Mouse (Mus musculus) retina, embryonic 14.5 days (tissue): Measurements from ENCODE around the gene E2f6.

Experiments used
- DNase-seq: peaks from one replicate; pipeline ENCODE4 v3.0.0-alpha.2; 2015; ENCODE audit warnings: low spot score

Gene E2f6

DNA sequence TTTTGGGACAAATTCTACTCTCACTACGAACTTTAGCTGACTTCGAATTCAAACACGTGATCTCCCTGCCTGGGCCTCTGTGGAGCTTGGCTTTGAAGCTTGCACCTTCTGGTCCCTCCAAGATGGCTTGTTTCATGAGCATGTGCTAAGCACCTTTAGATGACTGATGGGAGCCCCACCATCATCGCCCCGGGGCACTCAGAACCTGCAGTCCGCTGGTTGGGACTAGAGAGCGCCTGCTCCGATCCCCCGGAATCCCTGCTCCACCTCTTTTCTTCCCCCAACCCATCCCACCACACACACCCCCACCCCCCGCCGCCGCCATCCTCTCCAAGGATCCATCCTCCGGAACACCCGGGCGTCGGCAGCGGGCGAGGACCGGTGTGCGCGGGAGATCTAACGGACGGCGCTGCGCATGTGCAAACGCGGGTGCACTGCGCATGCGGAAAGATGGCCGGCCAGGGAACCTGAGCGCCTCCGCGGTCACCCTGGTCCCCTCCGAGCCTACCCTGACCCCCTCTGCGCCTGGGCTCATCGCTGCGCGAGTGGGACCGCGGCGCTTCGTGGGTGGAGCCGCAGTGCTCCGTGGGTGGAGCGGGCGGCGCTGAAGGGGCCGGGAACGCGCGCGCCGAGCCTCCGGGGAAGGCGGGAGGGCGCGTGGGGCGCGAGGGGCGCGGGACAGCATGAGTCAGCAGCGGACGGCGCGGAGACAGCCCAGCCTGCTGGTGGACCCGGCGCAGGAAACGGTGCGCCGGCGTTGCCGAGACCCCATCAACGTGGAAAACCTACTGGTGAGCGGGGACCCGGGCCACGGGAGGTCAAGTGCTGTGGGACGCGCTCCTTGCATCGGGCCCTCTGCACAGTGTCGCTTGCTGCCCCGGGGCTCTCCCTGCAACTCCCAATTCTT is at the start of gene E2f6:
E2f6 (plus strand) TSS at position 439 of the 907 bp plus-strand sequence.
- peak; percentile 90 for DNase-seq

DNA sequence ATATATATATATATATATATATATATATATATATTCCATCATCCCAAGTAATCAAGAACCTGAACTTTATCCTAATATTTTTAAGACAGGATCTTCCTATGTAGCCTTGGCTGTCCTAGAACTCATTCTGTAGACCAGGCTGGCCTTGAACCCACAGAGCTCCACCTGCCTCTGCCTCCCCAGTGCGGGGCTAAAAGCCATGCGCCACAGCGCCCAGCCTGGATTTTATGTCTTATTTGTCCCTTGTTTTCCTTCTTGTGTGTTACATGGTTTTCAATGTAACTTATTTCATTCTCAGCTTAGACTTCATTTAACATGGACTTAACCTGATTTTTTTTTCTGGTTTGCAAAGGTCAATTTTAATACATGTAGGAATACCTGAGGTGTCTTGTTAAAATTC is 49.3 kb upstream of the E2f6 start:
- no peak for DNase-seq

- DNase-seq: no peak
Measured at GRCm38 (mm10) chr12:16763649-16764422, 46.9 kb upstream of the E2f6 start.

DNA sequence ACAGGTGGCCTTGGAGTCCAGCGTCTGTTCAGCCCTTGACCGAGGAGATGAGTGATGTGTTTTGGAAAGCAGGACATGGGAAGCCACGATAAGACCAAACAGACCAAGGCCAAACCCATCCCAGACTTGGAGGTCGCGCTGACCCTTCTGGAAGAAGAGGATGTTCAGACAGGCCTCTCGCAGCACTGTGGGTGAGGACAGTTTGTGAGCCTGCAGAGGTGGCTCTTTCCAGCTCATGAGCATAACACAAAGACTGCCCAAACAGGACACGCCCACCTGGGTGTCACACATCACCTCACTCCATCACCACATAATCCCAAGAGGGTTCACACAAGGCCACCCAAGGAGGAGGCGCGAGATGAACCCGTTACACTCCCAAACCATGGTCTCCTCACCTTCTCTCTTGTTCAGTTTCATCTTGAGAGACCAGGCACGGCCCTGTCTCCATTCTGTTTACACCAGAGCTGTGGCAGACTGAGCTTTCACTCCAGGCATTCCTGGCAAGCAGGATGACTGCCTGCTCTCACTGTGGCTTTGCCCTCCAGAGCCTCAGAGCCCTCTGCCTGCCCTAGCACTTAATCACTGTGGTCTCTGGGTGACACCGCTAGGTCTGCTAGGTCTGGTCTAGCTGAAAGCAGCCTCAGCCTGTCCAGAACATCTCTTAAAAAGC is 45.9 kb upstream of the E2f6 start:
- no peak for DNase-seq

GRCm38 (mm10) chr12:16768251-16768650 is 42.5 kb upstream of the E2f6 start:
- no peak for DNase-seq

DNA sequence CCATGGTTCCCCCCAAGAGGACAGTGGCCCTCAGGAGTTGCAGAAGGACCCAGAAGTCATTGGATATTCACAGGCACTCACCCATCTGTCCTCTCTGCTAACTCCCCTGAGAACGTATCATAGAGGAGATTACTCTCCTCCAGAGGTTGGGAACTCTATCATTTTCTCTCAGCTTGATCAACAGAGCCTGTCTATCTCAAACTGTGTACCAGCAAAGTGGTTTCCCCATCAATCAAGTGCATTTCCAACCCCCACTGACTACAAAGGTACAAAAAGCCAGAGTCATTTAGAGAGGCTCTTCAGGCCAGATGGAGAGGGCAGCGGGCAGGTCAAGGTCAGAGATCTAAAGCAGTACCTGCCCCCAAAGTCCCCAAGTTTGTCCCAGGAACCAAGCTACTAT is 42.1 kb upstream of the E2f6 start:
- no peak for DNase-seq

DNA sequence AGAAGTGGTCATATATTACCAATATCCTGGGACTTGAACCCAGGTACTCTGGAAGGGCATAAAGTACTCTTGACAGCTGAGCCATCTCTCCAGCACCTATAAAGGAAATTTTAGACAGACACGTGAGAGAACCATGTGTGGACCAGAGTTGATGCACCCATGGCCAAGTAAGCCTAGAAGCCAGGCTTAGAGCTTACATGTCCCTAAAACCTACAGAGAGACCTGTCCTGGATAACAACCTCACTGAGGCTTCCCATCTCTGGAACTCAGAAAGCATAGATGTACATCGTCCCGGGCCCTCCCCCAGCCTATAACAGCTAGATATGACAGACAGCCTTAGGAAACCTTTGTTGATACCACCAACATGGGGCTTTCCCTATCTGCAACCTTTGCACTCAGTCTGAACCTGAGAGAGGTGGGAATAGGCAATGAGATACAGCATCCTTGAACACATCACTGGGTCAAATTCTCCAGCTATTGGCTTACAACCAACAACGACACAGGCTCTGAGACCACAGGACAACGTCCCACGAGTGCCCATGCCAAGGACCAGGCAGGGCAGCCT is 41.1 kb upstream of the E2f6 start:
- DNase-seq: no peak

GRCm38 (mm10) chr12:16774605-16775004 is 36.2 kb upstream of the E2f6 start:
- no peak for DNase-seq

GRCm38 (mm10) chr12:16775351-16775750 is 35.4 kb upstream of the E2f6 start:
- DNase-seq: no peak

DNA sequence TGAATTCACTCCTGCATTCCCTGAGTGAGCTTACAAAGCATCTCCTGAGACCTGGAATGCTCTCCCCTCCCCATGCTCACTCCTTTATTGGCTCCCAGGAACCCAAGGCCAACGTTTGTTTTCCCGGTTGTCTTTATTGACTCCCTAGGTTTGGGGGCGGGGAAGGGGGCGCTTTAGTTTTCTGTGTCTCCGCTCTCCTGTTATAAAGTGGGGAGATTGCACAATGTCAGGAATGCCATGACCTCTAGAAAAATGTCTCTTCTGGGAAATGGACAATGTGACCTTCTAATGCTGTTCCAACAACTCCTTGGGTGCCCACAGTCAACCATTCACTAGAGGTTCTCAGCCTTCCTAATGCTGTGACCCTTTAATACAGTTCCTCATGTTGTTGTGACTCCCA is 32.2 kb upstream of the E2f6 start:
- no peak for DNase-seq

- DNase-seq: no peak
Measured at GRCm38 (mm10) chr12:16779165-16779564, 31.6 kb upstream of the E2f6 start.

DNA sequence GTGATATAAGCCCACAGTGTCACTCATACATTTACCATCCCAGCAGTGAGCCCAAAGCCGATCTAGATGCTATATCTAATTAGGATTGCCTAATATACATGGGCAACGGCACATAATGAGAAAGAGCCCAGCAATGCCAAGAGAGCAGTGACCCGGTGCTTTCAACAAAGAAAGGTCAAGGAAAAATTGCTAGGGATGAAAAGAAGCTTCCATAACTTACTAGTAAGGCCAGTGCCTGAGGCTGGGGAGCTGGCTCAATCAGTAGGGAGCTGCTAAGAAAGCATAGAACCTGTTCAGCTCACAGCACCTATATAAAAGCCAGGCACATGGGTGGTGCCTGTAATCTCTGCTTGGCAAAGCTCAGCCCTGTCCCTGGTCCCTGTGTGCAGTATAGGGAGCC is 30.4 kb upstream of the E2f6 start:
- peak; percentile 46 for DNase-seq

GRCm38 (mm10) chr12:16781034-16781746 is 29.6 kb upstream of the E2f6 start:
- no peak for DNase-seq

DNA sequence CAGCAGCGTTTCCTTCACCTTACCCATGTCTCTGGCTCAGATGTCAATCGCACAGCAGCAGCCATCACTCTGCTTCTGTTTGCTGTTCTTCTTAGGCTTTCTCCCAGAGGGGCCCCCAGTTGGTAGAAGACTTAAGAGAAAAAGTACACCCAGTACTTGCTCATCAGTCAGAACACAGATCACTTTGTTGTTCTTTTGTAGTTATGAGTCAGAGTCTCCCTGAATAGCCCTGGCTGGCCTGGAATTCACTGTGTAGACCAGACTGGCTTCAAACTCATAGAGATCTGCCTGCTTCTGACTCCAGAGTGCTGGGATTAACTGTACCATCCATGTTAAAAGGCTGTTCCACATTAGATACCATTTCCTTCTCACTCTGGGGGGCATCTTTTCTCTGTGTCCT is 22.2 kb upstream of the E2f6 start:
- DNase-seq: no peak

GRCm38 (mm10) chr12:16789199-16789598 is 21.6 kb upstream of the E2f6 start:
- no peak for DNase-seq

DNA sequence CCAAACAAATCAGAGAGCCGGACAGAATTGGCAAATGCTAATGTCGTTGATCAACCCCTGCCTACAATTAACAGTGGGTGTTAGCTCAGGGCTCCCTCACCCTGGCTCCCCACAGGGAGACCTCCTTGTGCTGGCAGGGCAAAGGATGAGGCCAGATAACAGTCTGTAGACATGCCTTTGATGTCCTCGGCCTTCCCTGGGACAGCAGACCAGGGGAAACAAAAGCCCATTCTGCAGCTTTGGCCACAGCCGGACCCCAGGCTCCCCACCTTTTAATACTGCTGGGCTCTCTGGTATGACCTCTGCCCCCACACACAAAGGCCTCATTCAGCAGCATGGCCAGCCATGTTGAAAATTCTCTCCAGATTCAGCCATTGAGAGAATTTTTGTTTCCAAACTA is 21.0 kb upstream of the E2f6 start:
- peak; percentile 35 for DNase-seq

- DNase-seq: no peak
Measured at GRCm38 (mm10) chr12:16790456-16790855, 20.3 kb upstream of the E2f6 start.

GRCm38 (mm10) chr12:16793371-16793770 is 17.4 kb upstream of the E2f6 start:
- DNase-seq: no peak

DNA sequence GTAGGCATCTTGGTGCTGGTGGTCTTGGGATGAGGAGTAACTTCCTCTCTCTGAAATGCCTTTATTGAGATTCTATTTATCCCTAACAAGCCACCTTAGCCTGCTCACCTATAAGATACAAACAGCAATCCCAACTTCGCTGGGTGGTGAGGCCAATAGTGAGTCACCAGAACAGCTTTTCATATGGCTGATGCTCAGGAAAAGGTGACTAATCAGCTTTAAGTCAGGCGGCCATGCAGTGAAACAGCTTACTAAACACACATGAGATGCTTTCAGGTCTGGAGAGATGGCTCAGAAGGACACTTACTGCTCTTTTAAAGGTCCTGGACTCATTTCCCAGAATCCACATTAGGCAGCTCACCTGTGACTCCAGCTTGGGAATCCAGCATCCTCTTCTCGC is 15.0 kb upstream of the E2f6 start:
- DNase-seq: no peak

GRCm38 (mm10) chr12:16798894-16799293 is 11.9 kb upstream of the E2f6 start:
- no peak for DNase-seq

GRCm38 (mm10) chr12:16799928-16800258 is 10.9 kb upstream of the E2f6 start:
- DNase-seq: no peak
